Mouse (Mus musculus) thymus, adult 2 months (tissue): Measurements from ENCODE around the gene Pi4k2a.

Experiments used
- CTCF ChIP-seq: fragments of 200-500 bp; IDR thresholded peaks from 2 replicates; pipeline ENCODE4 v1.5.1; 2012; ENCODE audit warnings: mild to moderate bottlenecking, control low read depth, low read length, moderate library complexity, borderline replicate concordance; ENCODE audit not compliant: control insufficient read depth, poor library complexity, insufficient read depth; ENCODE audit errors: extremely low read depth
- POLR2A ChIP-seq: fragments of 200-500 bp; IDR thresholded peaks from 2 replicates; pipeline ENCODE4 v1.6.1; 2012; ENCODE audit warnings: mild to moderate bottlenecking, low read length, control low read depth, moderate library complexity; ENCODE audit not compliant: control insufficient read depth, poor library complexity, insufficient read depth; ENCODE audit errors: extremely low read depth

GRCm38 (mm10) chr19:42055881-42056280 lies 34.4 kb upstream of the Pi4k2a start:
- TF ChIP-seq CTCF, result no peak
- no peak for TF ChIP-seq POLR2A
